Mouse (Mus musculus): ENCODE results near the gene Hist1h1c. TPM values are rescaled to one million over a fixed set of nuclear protein-coding genes. Genes with fewer than 3 reads are reported as not detected.

Gene Hist1h1c
- 20.9 and 25.5 TPM in 2 replicates for polyA plus RNA-seq (2012; rRNA removed)

DNA sequence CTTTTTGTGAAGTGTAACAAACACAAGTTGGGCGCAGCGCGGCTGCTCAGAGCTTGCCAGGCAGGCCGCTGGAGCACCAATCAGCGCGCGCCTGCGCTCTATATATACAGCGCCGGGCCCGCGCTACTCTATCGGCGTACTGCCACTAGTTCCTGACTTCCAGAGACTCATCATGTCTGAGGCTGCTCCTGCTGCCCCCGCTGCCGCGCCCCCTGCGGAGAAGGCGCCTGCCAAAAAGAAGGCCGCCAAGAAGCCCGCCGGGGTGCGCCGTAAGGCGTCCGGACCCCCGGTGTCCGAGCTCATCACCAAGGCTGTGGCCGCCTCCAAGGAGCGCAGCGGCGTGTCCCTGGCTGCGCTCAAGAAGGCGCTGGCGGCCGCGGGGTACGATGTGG is at the start of gene Hist1h1c:
TSS of gene Hist1h1c (plus strand) at position 132 of the 392 bp plus-strand sequence.
- DNase-seq (ENCODE audit: low read depth in 1 of 2, low spot score in 2 of 2), result peak; percentile 89 to 90
- peak within 1 kb of the TSS; percentile 67 for H3K4me3 ChIP-seq (ENCODE audit: extremely low read depth, insufficient read depth, insufficient read length)
- peak within 1 kb of the TSS; percentile 98 for H3K27ac ChIP-seq (ENCODE audit: insufficient read depth, low read length)
- H3K4me1 ChIP-seq (ENCODE audit: control insufficient read depth, insufficient read depth, insufficient read length), result no peaks in the 10 kb centered on the region
- TF ChIP-seq CTCF (IDR thresholded peaks at IDR 0.05; ENCODE audit: extremely low read depth, insufficient read depth, insufficient read length, insufficient replicate concordance) (no peak), POLR2A (IDR thresholded peaks at IDR 0.05; ENCODE audit: low read depth, low read length) (peak; percentile 99)
- no peaks in the 10 kb centered on the region for H3K27me3 ChIP-seq (ENCODE audit: control insufficient read depth, insufficient read depth, low read length)
- H3K36me3 ChIP-seq (ENCODE audit: control insufficient read depth, insufficient read depth, low read length), result no peaks in the 10 kb centered on the region; the same call in 1 of the 2 replicates
- under 1% methylated on average over 37 of the region's 38 CpGs for WGBS

DNA sequence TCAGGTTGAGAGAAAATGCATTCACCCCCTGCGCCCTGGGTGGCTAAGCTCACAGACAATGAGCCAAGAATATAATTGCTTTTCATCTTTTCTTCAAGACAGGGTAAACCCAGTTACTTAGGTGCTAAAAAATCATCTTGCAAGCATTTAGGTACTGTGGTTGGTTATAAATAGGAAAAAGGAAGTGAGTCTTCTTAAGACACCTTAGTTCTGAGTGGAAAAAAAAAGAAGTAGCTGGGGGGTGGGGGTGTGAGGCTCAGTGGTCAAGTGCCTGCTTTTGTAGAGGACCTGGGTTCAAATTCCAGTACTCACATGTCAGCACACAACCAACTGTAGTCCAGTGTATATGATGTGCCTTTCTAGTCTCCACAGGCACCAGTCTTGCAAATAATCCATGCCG is 49.7 kb upstream of the Hist1h1c start:
- DNase-seq (ENCODE audit: low read depth in 1 of 2, low spot score in 2 of 2), result no peak
- no peaks in the 10 kb centered on the region for H3K36me3 ChIP-seq (ENCODE audit: control insufficient read depth, insufficient read depth, low read length)
- no peak overlapping the region for H3K4me3 ChIP-seq (ENCODE audit: extremely low read depth, insufficient read depth, insufficient read length)
- H3K27me3 ChIP-seq (ENCODE audit: control insufficient read depth, insufficient read depth, low read length), result no peaks in the 10 kb centered on the region
- 81% methylated on average over 2 of the region's 2 CpGs for WGBS
- H3K27ac ChIP-seq (ENCODE audit: insufficient read depth, low read length), result no peak overlapping the region
- H3K4me1 ChIP-seq (ENCODE audit: control insufficient read depth, insufficient read depth, insufficient read length), result peaks cover 2% of the 10 kb centered on the region; the same call in 1 of the 2 replicates
- no peak for TF ChIP-seq POLR2A (IDR thresholded peaks at IDR 0.05; ENCODE audit: low read depth, low read length)
- TF ChIP-seq CTCF (IDR thresholded peaks at IDR 0.05; ENCODE audit: extremely low read depth, insufficient read depth, insufficient read length, insufficient replicate concordance), result no peak

DNA sequence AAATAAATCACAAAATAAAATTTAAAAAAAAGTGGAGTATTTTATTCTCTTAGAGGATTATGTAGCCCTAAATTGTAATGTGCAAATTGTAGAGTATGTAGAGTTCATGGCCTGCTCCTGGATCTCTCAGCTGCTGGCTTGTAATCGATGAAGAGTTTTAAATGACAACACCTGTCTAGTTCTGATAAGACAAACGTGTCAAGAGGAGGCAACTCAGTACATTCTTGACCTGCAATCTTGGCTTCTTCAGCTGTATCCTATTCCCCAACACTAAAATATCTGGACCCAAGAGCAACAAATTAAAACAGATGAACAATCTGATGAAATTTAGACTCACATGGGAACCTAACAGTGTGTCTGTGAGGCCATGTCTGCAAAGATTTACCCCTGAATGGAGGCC is 49.1 kb upstream of the Hist1h1c start:
- Histone ChIP-seq H3K4me3 (ENCODE audit: extremely low read depth, insufficient read depth, insufficient read length) (no peak overlapping the region), H3K36me3 (ENCODE audit: control insufficient read depth, insufficient read depth, low read length) (no peaks in the 10 kb centered on the region), H3K27ac (ENCODE audit: insufficient read depth, low read length) (no peak overlapping the region), H3K27me3 (ENCODE audit: control insufficient read depth, insufficient read depth, low read length) (no peaks in the 10 kb centered on the region), H3K4me1 (ENCODE audit: control insufficient read depth, insufficient read depth, insufficient read length) (peaks cover 2% of the 10 kb centered on the region; the same call in 1 of the 2 replicates)
- TF ChIP-seq POLR2A (IDR thresholded peaks at IDR 0.05; ENCODE audit: low read depth, low read length) (no peak), CTCF (IDR thresholded peaks at IDR 0.05; ENCODE audit: extremely low read depth, insufficient read depth, insufficient read length, insufficient replicate concordance) (no peak)
- WGBS, result 78% methylated on average over 2 of the region's 2 CpGs
- no peak for DNase-seq (ENCODE audit: low read depth in 1 of 2, low spot score in 2 of 2)

DNA sequence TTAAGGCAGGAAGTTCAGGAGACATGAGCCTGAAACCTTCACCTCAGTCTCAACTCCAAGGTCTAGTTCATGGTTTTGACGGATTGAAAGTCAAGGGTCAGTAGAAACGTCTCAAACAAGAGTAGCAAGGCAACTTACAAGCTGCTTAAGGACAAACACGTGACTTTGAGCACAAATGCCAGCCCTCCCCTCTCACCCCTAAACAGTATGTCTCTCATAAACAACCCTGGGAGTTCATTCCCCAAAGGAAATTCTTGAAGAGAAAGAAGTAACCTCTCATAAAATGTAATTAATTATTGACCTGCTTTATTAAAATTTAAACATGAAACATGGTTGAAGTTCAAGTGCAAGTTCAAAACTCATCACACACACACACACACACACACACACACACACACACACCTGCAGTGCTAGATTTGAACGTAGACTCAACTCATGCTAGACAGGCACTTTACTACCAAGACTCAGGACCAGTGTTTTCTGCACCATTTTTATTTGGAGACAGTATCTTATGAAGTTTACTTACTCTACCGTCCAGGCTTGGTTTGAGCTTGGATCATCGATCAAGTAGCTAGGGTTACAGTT is 44.7 kb upstream of the Hist1h1c start:
- Histone ChIP-seq H3K36me3 (ENCODE audit: control insufficient read depth, insufficient read depth, low read length) (no peaks in the 10 kb centered on the region), H3K4me1 (ENCODE audit: control insufficient read depth, insufficient read depth, insufficient read length) (peaks cover 4% of the 10 kb centered on the region), H3K27ac (ENCODE audit: insufficient read depth, low read length) (no peak overlapping the region), H3K27me3 (ENCODE audit: control insufficient read depth, insufficient read depth, low read length) (no peaks in the 10 kb centered on the region), H3K4me3 (ENCODE audit: extremely low read depth, insufficient read depth, insufficient read length) (no peak overlapping the region)
- 87% methylated on average over 6 of the region's 6 CpGs for WGBS
- TF ChIP-seq POLR2A (IDR thresholded peaks at IDR 0.05; ENCODE audit: low read depth, low read length) (no peak), CTCF (IDR thresholded peaks at IDR 0.05; ENCODE audit: extremely low read depth, insufficient read depth, insufficient read length, insufficient replicate concordance) (no peak)
- DNase-seq (ENCODE audit: low read depth in 1 of 2, low spot score in 2 of 2), result no peak

DNA sequence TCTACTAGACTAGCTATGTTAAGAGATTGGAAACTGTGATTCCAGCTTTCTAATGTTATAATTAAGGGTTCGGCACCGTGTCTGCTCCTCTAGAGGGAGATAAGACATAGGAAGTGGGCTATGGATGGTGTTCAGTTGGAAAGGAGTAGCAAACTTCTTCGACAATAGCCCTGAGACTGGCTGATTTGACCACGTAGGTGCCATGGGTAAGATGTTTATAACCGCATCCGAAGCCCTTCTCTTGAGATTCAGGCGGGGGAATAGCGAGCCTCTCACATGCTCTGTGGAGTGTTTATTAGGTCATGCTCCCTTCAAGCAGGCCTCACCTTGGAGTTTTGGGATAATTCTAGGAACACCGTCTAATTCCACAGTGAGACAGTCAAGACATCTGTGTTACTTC is 43.7 kb upstream of the Hist1h1c start:
- TF ChIP-seq CTCF (IDR thresholded peaks at IDR 0.05; ENCODE audit: extremely low read depth, insufficient read depth, insufficient read length, insufficient replicate concordance) (no peak), POLR2A (IDR thresholded peaks at IDR 0.05; ENCODE audit: low read depth, low read length) (no peak)
- H3K4me3 ChIP-seq (ENCODE audit: extremely low read depth, insufficient read depth, insufficient read length), result no peak overlapping the region
- no peaks in the 10 kb centered on the region for H3K36me3 ChIP-seq (ENCODE audit: control insufficient read depth, insufficient read depth, low read length)
- H3K27ac ChIP-seq (ENCODE audit: insufficient read depth, low read length), result no peak overlapping the region
- H3K4me1 ChIP-seq (ENCODE audit: control insufficient read depth, insufficient read depth, insufficient read length), result peaks cover 4% of the 10 kb centered on the region
- WGBS, result 93% methylated on average over 9 of the region's 9 CpGs
- DNase-seq (ENCODE audit: low read depth in 1 of 2, low spot score in 2 of 2), result no peak
- no peaks in the 10 kb centered on the region for H3K27me3 ChIP-seq (ENCODE audit: control insufficient read depth, insufficient read depth, low read length)

DNA sequence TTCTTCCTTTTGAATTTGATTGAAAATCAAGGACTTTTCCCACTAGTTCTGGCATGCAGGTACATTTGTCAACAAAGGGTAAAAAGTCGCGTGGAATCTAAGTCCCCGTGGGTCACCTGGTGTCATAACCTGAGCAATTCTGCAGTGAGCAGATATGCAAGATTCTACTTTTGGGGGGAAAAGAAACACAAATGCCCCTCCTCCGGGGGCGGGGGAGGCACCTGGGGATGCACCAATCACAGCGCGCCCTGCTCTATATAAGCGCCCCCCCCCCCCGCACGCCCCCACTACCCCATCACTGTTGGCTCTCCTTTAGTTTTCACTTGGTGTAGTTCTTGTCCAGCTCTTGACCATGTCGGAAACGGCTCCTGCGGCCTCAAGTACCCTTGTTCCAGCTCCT is 43.1 kb upstream of the Hist1h1c start, which contains the start of gene Hist1h1t:
TSS of gene Hist1h1t (plus strand) at position 301 of the 400 bp plus-strand sequence.
- DNase-seq (ENCODE audit: low read depth in 1 of 2, low spot score in 2 of 2), result no peak
- Histone ChIP-seq H3K36me3 (ENCODE audit: control insufficient read depth, insufficient read depth, low read length) (no peaks in the 10 kb centered on the region), H3K27me3 (ENCODE audit: control insufficient read depth, insufficient read depth, low read length) (no peaks in the 10 kb centered on the region), H3K27ac (ENCODE audit: insufficient read depth, low read length) (0 out of 2 replicates have a peak within 1 kb of the TSS, but pooled peaks have one; percentile 2), H3K4me1 (ENCODE audit: control insufficient read depth, insufficient read depth, insufficient read length) (peaks cover 4% of the 10 kb centered on the region), H3K4me3 (ENCODE audit: extremely low read depth, insufficient read depth, insufficient read length) (no peak within 1 kb of the TSS)
- TF ChIP-seq CTCF (IDR thresholded peaks at IDR 0.05; ENCODE audit: extremely low read depth, insufficient read depth, insufficient read length, insufficient replicate concordance) (no peak), POLR2A (IDR thresholded peaks at IDR 0.05; ENCODE audit: low read depth, low read length) (no peak)
- whole genome bisulfite sequencing, result 72% methylated on average over 13 of the region's 13 CpGs

DNA sequence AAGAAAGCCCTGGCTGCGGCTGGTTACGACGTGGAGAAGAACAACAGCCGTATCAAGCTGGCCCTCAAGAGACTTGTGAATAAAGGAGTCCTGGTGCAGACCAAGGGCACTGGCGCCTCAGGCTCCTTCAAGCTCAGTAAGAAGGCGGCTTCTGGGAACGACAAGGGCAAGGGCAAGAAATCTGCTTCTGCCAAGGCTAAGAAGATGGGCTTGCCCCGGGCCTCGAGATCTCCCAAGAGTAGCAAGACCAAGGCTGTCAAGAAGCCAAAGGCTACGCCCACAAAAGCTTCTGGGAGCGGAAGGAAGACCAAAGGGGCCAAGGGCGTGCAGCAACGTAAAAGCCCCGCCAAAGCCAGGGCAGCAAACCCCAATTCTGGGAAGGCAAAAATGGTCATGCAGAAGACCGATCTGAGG is 42.5 kb upstream of the Hist1h1c start:
- WGBS, result 58% methylated on average over 15 of the region's 15 CpGs
- H3K36me3 ChIP-seq (ENCODE audit: control insufficient read depth, insufficient read depth, low read length), result no peaks in the 10 kb centered on the region
- TF ChIP-seq CTCF (IDR thresholded peaks at IDR 0.05; ENCODE audit: extremely low read depth, insufficient read depth, insufficient read length, insufficient replicate concordance) (no peak), POLR2A (IDR thresholded peaks at IDR 0.05; ENCODE audit: low read depth, low read length) (no peak)
- no peak overlapping the region for H3K4me3 ChIP-seq (ENCODE audit: extremely low read depth, insufficient read depth, insufficient read length)
- H3K4me1 ChIP-seq (ENCODE audit: control insufficient read depth, insufficient read depth, insufficient read length), result peaks cover 4% of the 10 kb centered on the region
- no peak for DNase-seq (ENCODE audit: low read depth in 1 of 2, low spot score in 2 of 2)
- 0 out of 2 replicates have a peak overlapping the region, but pooled peaks have one; percentile 2 for H3K27ac ChIP-seq (ENCODE audit: insufficient read depth, low read length)
- no peaks in the 10 kb centered on the region for H3K27me3 ChIP-seq (ENCODE audit: control insufficient read depth, insufficient read depth, low read length)
